Mouse (Mus musculus): ENCODE results near the gene Gm21454. TPM values are rescaled to one million over a fixed set of nuclear protein-coding genes. Genes with fewer than 3 reads are reported as not detected.
"Not testable (repeated sequence)": the region's sequence is repeated elsewhere in the genome, so short reads cannot be mapped to it uniquely, and the experiment has no call there.

The Gm21454 gene
- polyA plus RNA-seq (2012; rRNA removed), result not detected in 2 replicates

DNA sequence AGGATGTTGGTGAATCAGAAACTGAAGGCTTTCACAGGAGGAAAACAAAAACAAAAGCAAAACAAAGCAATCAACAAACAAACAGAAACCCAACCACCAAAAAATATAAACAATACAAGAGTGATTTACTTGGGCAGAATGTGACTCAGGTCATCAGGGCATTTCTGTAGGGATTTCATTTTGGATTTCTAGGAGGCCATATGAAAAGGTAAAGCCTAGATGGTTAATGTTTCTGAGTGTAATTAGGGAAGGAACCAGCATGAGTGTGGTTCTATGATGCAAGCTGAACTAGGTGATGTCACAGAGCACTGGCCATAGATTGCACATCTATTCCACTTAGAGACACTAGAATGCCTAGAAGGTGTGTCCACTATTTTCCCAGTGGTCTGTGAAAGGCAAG lies at the start of gene Gm21454, which contains the start of gene Gm21440:
TSS of gene Gm21454 (plus strand) at position 352 of the 400 bp plus-strand sequence.
TSS of gene Gm21440 (plus strand) at position 301 of the 400 bp plus-strand sequence.
- not testable (repeated sequence) for DNase-seq (ENCODE audit: low read depth in 1 of 2, low spot score in 2 of 2); H3K27ac ChIP-seq (ENCODE audit: insufficient read depth, low read length); H3K27me3 ChIP-seq (ENCODE audit: control insufficient read depth, insufficient read depth, low read length); H3K36me3 ChIP-seq (ENCODE audit: control insufficient read depth, insufficient read depth, low read length); H3K4me3 ChIP-seq (ENCODE audit: extremely low read depth, insufficient read depth, insufficient read length); H3K4me1 ChIP-seq (ENCODE audit: control insufficient read depth, insufficient read depth, insufficient read length)

DNA sequence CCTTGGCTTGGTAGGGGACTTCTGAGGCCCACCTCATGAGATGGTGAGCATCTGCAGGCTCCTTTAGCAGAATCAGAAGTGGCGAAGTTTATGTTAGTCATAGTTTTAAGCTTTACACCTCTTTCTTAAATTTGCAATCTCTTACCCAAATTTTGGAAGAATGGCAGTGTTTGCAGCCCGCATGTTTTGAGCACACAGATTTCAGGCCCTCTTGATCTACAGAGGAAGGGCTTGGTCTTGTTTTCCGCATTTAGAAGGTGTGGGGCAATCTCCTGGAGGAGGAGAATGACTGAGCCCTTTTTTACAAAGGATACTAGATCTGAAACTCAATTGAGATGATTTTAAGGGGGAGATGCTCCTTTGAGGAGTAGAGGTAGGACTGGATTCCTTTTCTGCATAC lies 28.4 kb upstream of the Gm21454 start, which contains the start of gene Gm21828:
TSS of gene Gm21828 (minus strand) at position 101 of the 400 bp plus-strand sequence.
- H3K27ac ChIP-seq (ENCODE audit: insufficient read depth, low read length); H3K4me3 ChIP-seq (ENCODE audit: extremely low read depth, insufficient read depth, insufficient read length); H3K36me3 ChIP-seq (ENCODE audit: control insufficient read depth, insufficient read depth, low read length); H3K27me3 ChIP-seq (ENCODE audit: control insufficient read depth, insufficient read depth, low read length); DNase-seq (ENCODE audit: low read depth in 1 of 2, low spot score in 2 of 2); H3K4me1 ChIP-seq (ENCODE audit: control insufficient read depth, insufficient read depth, insufficient read length): not testable (repeated sequence)
- no CpG with 5 or more reads among the region's 3 CpGs for WGBS

DNA sequence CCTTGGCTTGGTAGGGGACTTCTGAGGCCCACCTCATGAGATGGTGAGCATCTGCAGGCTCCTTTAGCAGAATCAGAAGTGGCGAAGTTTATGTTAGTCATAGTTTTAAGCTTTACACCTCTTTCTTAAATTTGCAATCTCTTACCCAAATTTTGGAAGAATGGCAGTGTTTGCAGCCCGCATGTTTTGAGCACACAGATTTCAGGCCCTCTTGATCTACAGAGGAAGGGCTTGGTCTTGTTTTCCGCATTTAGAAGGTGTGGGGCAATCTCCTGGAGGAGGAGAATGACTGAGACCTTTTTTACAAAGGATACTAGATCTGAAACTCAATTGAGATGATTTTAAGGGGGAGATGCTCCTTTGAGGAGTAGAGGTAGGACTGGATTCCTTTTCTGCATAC lies 96.7 kb downstream of the Gm21454 start, which contains the start of gene Gm21725:
TSS of gene Gm21725 (minus strand) at position 101 of the 400 bp plus-strand sequence.
- not testable (repeated sequence) for H3K27ac ChIP-seq (ENCODE audit: insufficient read depth, low read length); H3K27me3 ChIP-seq (ENCODE audit: control insufficient read depth, insufficient read depth, low read length); H3K4me3 ChIP-seq (ENCODE audit: extremely low read depth, insufficient read depth, insufficient read length); DNase-seq (ENCODE audit: low read depth in 1 of 2, low spot score in 2 of 2); H3K36me3 ChIP-seq (ENCODE audit: control insufficient read depth, insufficient read depth, low read length); H3K4me1 ChIP-seq (ENCODE audit: control insufficient read depth, insufficient read depth, insufficient read length)
- WGBS, result no CpG with 5 or more reads among the region's 3 CpGs

Other genes starting within 250 kb of the Gm21454 start
- not detected in 2 replicates for gene Gm20807, start 209.6 kb upstream of the Gm21454 start, polyA plus RNA-seq (2012; rRNA removed)
- gene Gm21891, start 119.0 kb upstream of the Gm21454 start, polyA plus RNA-seq (2012; rRNA removed), result not detected in 2 replicates
- not detected in 2 replicates for gene Gm21425, start 90.5 kb upstream of the Gm21454 start, polyA plus RNA-seq (2012; rRNA removed)
- gene Gm21828, start 28.5 kb upstream of the Gm21454 start, polyA plus RNA-seq (2012; rRNA removed), result not detected in 2 replicates
- not detected in 2 replicates for gene Gm21440, start 51 bp upstream of the Gm21454 start, polyA plus RNA-seq (2012; rRNA removed)
- gene Gm21725, start 96.6 kb downstream of the Gm21454 start, polyA plus RNA-seq (2012; rRNA removed), result not detected in 2 replicates
- not detected in 2 replicates for gene Gm21866, start 213.1 kb downstream of the Gm21454 start, polyA plus RNA-seq (2012; rRNA removed)
- gene Gm20773, start 241.6 kb downstream of the Gm21454 start, polyA plus RNA-seq (2012; rRNA removed), result not detected in 2 replicates

Measured in spleen, adult 2 months (tissue).